Mouse (Mus musculus) liver, postnatal 0 days (tissue): ENCODE measurements around the gene Ddo. TPM values are rescaled to one million over a fixed set of nuclear protein-coding genes. Genes with fewer than 3 reads are reported as not detected.

ENCODE experiments used
- ATAC-seq: fragments of 200-750 bp; cut with Nextera tagmentation; 2 replicates; pipeline ENCODE4 v1.8.0; 2017; ENCODE audit warnings: mild to moderate bottlenecking, moderate library complexity
- DNase-seq: peaks from one replicate; pipeline ENCODE4 v3.0.0-alpha.2; 2016
- H3K27ac ChIP-seq: fragments of 300-500 bp; sonication (generic); 2 replicates; pipeline ENCODE4 v1.5.1; 2014; ENCODE audit warnings: antibody characterized with exemption, moderate library complexity, mild to moderate bottlenecking, low read depth
- H3K27me3 ChIP-seq: fragments of 300-500 bp; sonication (generic); 2 replicates; pipeline ENCODE4 v1.6.1; 2014; ENCODE audit warnings: low read length, control low read depth, mixed read lengths; ENCODE audit not compliant: insufficient read depth
- H3K36me3 ChIP-seq: fragments of 300-500 bp; sonication (generic); replicated peaks from 2 replicates; pipeline ENCODE4 v1.6.1; 2014; ENCODE audit warnings: mild to moderate bottlenecking, control low read depth, low read length, moderate library complexity, mixed read lengths; ENCODE audit not compliant: insufficient read depth
- H3K4me1 ChIP-seq: fragments of 300-500 bp; sonication (generic); 2 replicates; pipeline ENCODE4 v1.6.1; 2014; ENCODE audit warnings: antibody characterized with exemption, mild to moderate bottlenecking, control low read depth; ENCODE audit not compliant: insufficient read depth
- H3K4me2 ChIP-seq: fragments of 300-500 bp; sonication (generic); 2 replicates; pipeline ENCODE4 v1.6.1; 2014; ENCODE audit warnings: low read depth, mild to moderate bottlenecking, low read length, moderate library complexity, mixed read lengths
- H3K4me3 ChIP-seq: fragments of 300-500 bp; sonication (generic); 2 replicates; pipeline ENCODE4 v1.5.1; 2014; ENCODE audit warnings: low read depth, low read length
- H3K9ac ChIP-seq: fragments of 300-500 bp; sonication (generic); replicated peaks from 2 replicates; pipeline ENCODE4 v1.6.1; 2014; ENCODE audit warnings: mild to moderate bottlenecking, moderate library complexity
- H3K9me3 ChIP-seq: fragments of 300-500 bp; sonication (generic); 2 replicates; pipeline ENCODE4 v1.6.1; 2016; ENCODE audit warnings: mild to moderate bottlenecking, control low read depth, low read length, mixed read lengths
- CTCF ChIP-seq: sonication (generic); IDR thresholded peaks from 2 replicates; pipeline ENCODE4 v1.5.1; 2016; ENCODE audit warnings: antibody characterized with exemption, low read depth
- EP300 ChIP-seq: IDR thresholded peaks from 2 replicates; pipeline ENCODE4 v1.6.1; 2016; ENCODE audit warnings: antibody characterized with exemption, low read depth, mild to moderate bottlenecking
- WGBS: fragments of 180-500 bp; shearing (Covaris S2); extraction: QIAGEN DNeasy Blood & Tissue Kit; methylation state at CpG from one replicate; pipeline ENCODE4 v1.1.7; 2014; ENCODE audit not compliant: insufficient replicate concordance; 5-methylcytosine and 5-hydroxymethylcytosine counted together
- polyA plus RNA-seq: library from polyadenylated mRNA; unstranded; fragments of >200 nt; fragmentation: Nextera tagmentation; extraction: Ambion mirVana; gene quantifications from 2 replicates; pipeline ENCODE4 v1.2.1, GENCODE M21; 2015

The Ddo gene
- polyA plus RNA-seq, 1 experiment from 2014 or later = 0.86 TPM

GRCm38 (mm10) chr10:40716296-40716695 is 86.5 kb downstream of the Ddo start:
- Histone ChIP-seq H3K27ac (no peak overlapping the region), H3K9me3 (no peaks in the 10 kb centered on the region), H3K4me1 (no peaks in the 10 kb centered on the region), H3K27me3 (no peaks in the 10 kb centered on the region), H3K4me2 (no peak overlapping the region), H3K36me3 (no peaks in the 10 kb centered on the region), H3K9ac (no peak overlapping the region), H3K4me3 (no peak overlapping the region)
- DNase-seq = peak; percentile 10
- ATAC-seq = no peak
- 75% methylated on average over 8 of the region's 8 CpGs for WGBS
- TF ChIP-seq EP300 (no peak), CTCF (no peak)

- no peak overlapping the region for H3K4me3 ChIP-seq
- 79% methylated on average over 3 of the region's 3 CpGs for WGBS
- TF ChIP-seq EP300 (no peak), CTCF (no peak)
- no peaks in the 10 kb centered on the region for H3K27me3 ChIP-seq
- DNase-seq = no peak
- H3K27ac ChIP-seq = no peak overlapping the region
- H3K9me3 ChIP-seq = no peaks in the 10 kb centered on the region
- no peaks in the 10 kb centered on the region for H3K36me3 ChIP-seq
- ATAC-seq = no peak
- H3K9ac ChIP-seq = no peak overlapping the region
- H3K4me2 ChIP-seq = no peak overlapping the region
- no peaks in the 10 kb centered on the region for H3K4me1 ChIP-seq
Measured at GRCm38 (mm10) chr10:40716713-40717112, 86.9 kb downstream of the Ddo start.

- Histone ChIP-seq H3K27ac (no peak overlapping the region), H3K9me3 (no peaks in the 10 kb centered on the region), H3K27me3 (no peaks in the 10 kb centered on the region), H3K36me3 (no peaks in the 10 kb centered on the region), H3K9ac (no peak overlapping the region), H3K4me2 (no peak overlapping the region), H3K4me1 (no peaks in the 10 kb centered on the region), H3K4me3 (no peak overlapping the region)
- TF ChIP-seq EP300 = no peak
- no peak for TF ChIP-seq CTCF
- WGBS = 82% methylated on average over 13 of the region's 13 CpGs
- ATAC-seq (no peak), DNase-seq (peak; percentile 7)
Measured at GRCm38 (mm10) chr10:40718362-40718761, 88.6 kb downstream of the Ddo start.

- H3K9me3 ChIP-seq = no peaks in the 10 kb centered on the region
- no peak overlapping the region for H3K4me2 ChIP-seq
- no peaks in the 10 kb centered on the region for H3K4me1 ChIP-seq
- H3K27ac ChIP-seq = no peak overlapping the region
- no peaks in the 10 kb centered on the region for H3K27me3 ChIP-seq
- WGBS = 70% methylated on average over 6 of the region's 6 CpGs
- DNase-seq = peak; percentile 3
- no peak for ATAC-seq
- no peak overlapping the region for H3K9ac ChIP-seq
- H3K36me3 ChIP-seq = no peaks in the 10 kb centered on the region
- no peak overlapping the region for H3K4me3 ChIP-seq
- TF ChIP-seq CTCF (no peak), EP300 (no peak)
Measured at GRCm38 (mm10) chr10:40719062-40719461, 89.3 kb downstream of the Ddo start.

- Histone ChIP-seq H3K4me1 (no peaks in the 10 kb centered on the region), H3K27ac (no peak overlapping the region), H3K4me2 (no peak overlapping the region), H3K4me3 (no peak overlapping the region), H3K9me3 (no peaks in the 10 kb centered on the region), H3K9ac (no peak overlapping the region), H3K36me3 (no peaks in the 10 kb centered on the region), H3K27me3 (no peaks in the 10 kb centered on the region)
- ATAC-seq (no peak), DNase-seq (peak; percentile 6)
- TF ChIP-seq CTCF = no peak
- TF ChIP-seq EP300 = no peak
- WGBS = 72% methylated on average over 5 of the region's 5 CpGs
Measured at GRCm38 (mm10) chr10:40720883-40721282, 91.1 kb downstream of the Ddo start.

- Histone ChIP-seq H3K27me3 (no peaks in the 10 kb centered on the region), H3K36me3 (no peaks in the 10 kb centered on the region), H3K4me3 (no peak overlapping the region), H3K9me3 (no peaks in the 10 kb centered on the region), H3K9ac (no peak overlapping the region), H3K4me2 (no peak overlapping the region), H3K4me1 (no peaks in the 10 kb centered on the region), H3K27ac (no peak overlapping the region)
- DNase-seq (peak; percentile 11), ATAC-seq (no peak)
- TF ChIP-seq EP300 (no peak), CTCF (no peak)
- 66% methylated on average over 6 of the region's 6 CpGs for WGBS
Measured at GRCm38 (mm10) chr10:40724342-40724741, 94.5 kb downstream of the Ddo start.

- DNase-seq (peak; percentile 10), ATAC-seq (no peak)
- no peak overlapping the region for H3K9ac ChIP-seq
- 47% methylated on average over 4 of the region's 4 CpGs for WGBS
- H3K4me3 ChIP-seq = no peak overlapping the region
- H3K36me3 ChIP-seq = no peaks in the 10 kb centered on the region
- H3K4me1 ChIP-seq = no peaks in the 10 kb centered on the region
- H3K9me3 ChIP-seq = no peaks in the 10 kb centered on the region
- no peak overlapping the region for H3K27ac ChIP-seq
- no peaks in the 10 kb centered on the region for H3K27me3 ChIP-seq
- H3K4me2 ChIP-seq = no peak overlapping the region
- 0 out of 2 replicates have a peak, but pooled peaks have one; percentile 19 for TF ChIP-seq CTCF
- TF ChIP-seq EP300 = no peak
Measured at GRCm38 (mm10) chr10:40725066-40725465, 95.3 kb downstream of the Ddo start.
